Comparison of ENCODE assay signal across 6 mouse cellular contexts in genomic region chr1:160844709-160845108, GRCm38 (mm10). TPM values are rescaled to one million over a fixed set of nuclear protein-coding genes. Genes with fewer than 3 reads are reported as not detected.
DNase-seq lines count a peak whose midpoint lies in the region; ATAC-seq lines count a peak whose summit lies in the region.
"Not testable (repeated sequence)": the region's sequence is repeated elsewhere in the genome, so short reads cannot be mapped to it uniquely, and the experiment has no call there.

No protein-coding gene starts in this region.

- H3K9ac ChIP-seq in liver, embryonic 13.5 days = peak overlapping the region; percentile 49
- peak overlapping the region; percentile 42 for H3K9ac ChIP-seq in liver, embryonic 16.5 days (ENCODE audit: low read depth, low read length)

- 36% methylated on average over 4 of the region's 4 CpGs for WGBS in liver, embryonic 13.5 days (ENCODE audit: insufficient replicate concordance)
- WGBS in liver, embryonic 16.5 days (ENCODE audit: insufficient replicate concordance) = 35% methylated on average over 4 of the region's 4 CpGs

- H3K4me1 ChIP-seq in erythroblast, embryonic 14.5 days (ENCODE audit: control insufficient read depth) = peaks cover 31% of the 10 kb centered on the region
- H3K4me1 ChIP-seq in liver, embryonic 13.5 days (replicated peaks) = peaks cover 21% of the 10 kb centered on the region
- H3K4me1 ChIP-seq in liver, embryonic 16.5 days (ENCODE audit: control insufficient read depth, low read depth, low read length) = not testable (repeated sequence)

- not testable (repeated sequence) for H3K36me3 ChIP-seq in erythroblast, embryonic 14.5 days (ENCODE audit: control insufficient read depth); liver, embryonic 13.5 days; liver, embryonic 16.5 days (ENCODE audit: control insufficient read depth, insufficient read depth)

- DNase-seq in c-Kit-negative CD71-positive TER-119-positive erythroid progenitor cells, embryonic 14.5 days (ENCODE audit: low read depth, low spot score) = peak; percentile 20
- peak; percentile 49 for DNase-seq in liver
- peak; percentile 60 for DNase-seq in liver, embryonic 13.5 days

- H3K9me3 ChIP-seq in erythroblast, embryonic 14.5 days (ENCODE audit: control insufficient read depth, low read length); liver, embryonic 13.5 days (replicated peaks); liver, embryonic 16.5 days (replicated peaks; ENCODE audit: control insufficient read depth, low read length): not testable (repeated sequence)

- peak overlapping the region; percentile 84 for H3K27ac ChIP-seq in liver, embryonic 13.5 days
- H3K27ac ChIP-seq in liver, embryonic 16.5 days (ENCODE audit: low read length) = peak overlapping the region; percentile 75

- H3K27me3 ChIP-seq in erythroblast, embryonic 14.5 days (ENCODE audit: control insufficient read depth); liver, embryonic 13.5 days; liver, embryonic 16.5 days (ENCODE audit: control insufficient read depth, insufficient read depth, low read depth, low read length): not testable (repeated sequence)

- ATAC-seq in liver, embryonic 13.5 days (ENCODE audit: low read depth) = peak; percentile 93
- peak; percentile 84 for ATAC-seq in liver, embryonic 16.5 days (ENCODE audit: low read depth)
- ATAC-seq in megakaryocyte-erythroid progenitor cell, adult 5-6 weeks (replicated peaks; ENCODE audit: low FRiP score, low TSS enrichment, poor library complexity, severe bottlenecking) = peak; percentile 41

- H3K4me3 ChIP-seq in erythroblast, embryonic 14.5 days (replicated peaks) = peak overlapping the region; percentile 29
- H3K4me3 ChIP-seq in liver, embryonic 13.5 days (replicated peaks); liver, embryonic 16.5 days (ENCODE audit: low read depth, low read length): not testable (repeated sequence)

- peak overlapping the region; percentile 46 for H3K4me2 ChIP-seq in liver, embryonic 13.5 days
- peak overlapping the region; percentile 49 for H3K4me2 ChIP-seq in liver, embryonic 16.5 days (ENCODE audit: low read depth, low read length)

RNA-seq across cellular contexts. Expression of gene Rabgap1l, which starts 51.7 kb away (rescaled TPM):
- polyA plus RNA-seq in erythroblast, embryonic 14.5 days (2012) = 0.95 and 1.0 TPM in 2 replicates
- polyA plus RNA-seq in liver, embryonic 13.5 days (2015; fragmentation: Nextera tagmentation; extraction: Ambion mirVana) = 37.5 and 41.6 TPM in 2 replicates
- polyA plus RNA-seq in liver, embryonic 16.5 days (2015; fragmentation: Nextera tagmentation; extraction: Ambion mirVana) = 27.6 and 28.9 TPM in 2 replicates
- 124 and 164 TPM in 2 replicates for total RNA-seq in megakaryocyte-erythroid progenitor cell, adult 5-6 weeks (2014; fragmentation: Nextera tagmentation)
- 256 and 334 TPM in 2 replicates for total RNA-seq in megakaryocyte-erythroid progenitor cell, adult 5-6 weeks (2017)

Comparison
In these comparisons a context has a peak if more than half of its experiments do, and no peak if none do; other contexts are left out.
1. ATAC-seq: peak in every context shown above with its lines; median percentile 93 in liver, embryonic 13.5 days; 84 in liver, embryonic 16.5 days; 41 in megakaryocyte-erythroid progenitor cell, adult 5-6 weeks.
2. RNA of gene Rabgap1l, which starts 51.7 kb away (polyA plus RNA-seq): 37.5 to 41.6 TPM in liver, embryonic 13.5 days and 27.6 to 28.9 TPM in liver, embryonic 16.5 days; 0.95 to 1.0 TPM in erythroblast, embryonic 14.5 days; every median in the first group is over 10 times any median in the second.
3. Peak in every context shown above with its lines, with median percentiles within 50 percentile points of each other: DNase-seq.